ENCODE assay signal across 18 mouse cellular contexts in genomic region chr14:35244776-35245548, GRCm38 (mm10).
A peak's percentile ranks its signal among the peaks of the same experiment; 100 is the strongest.
DNase-seq lines count a peak whose midpoint lies in the region; ATAC-seq and TF ChIP-seq lines count a peak whose summit lies in the region.
"Had no signal": no experiment of that assay in that cellular context is flagged by ENCODE, and none has a peak within 500 bp of the region (broad histone marks: within the 10 kb centered on the region; RNA-seq: fewer than 3 reads in every experiment).

No protein-coding gene starts in this region.

- no peak overlapping the region for H3K4me3 ChIP-seq in lung, embryonic 14.5 days (ENCODE audit: low read depth, low read length)
- no peak overlapping the region for H3K4me3 ChIP-seq in forebrain, embryonic 13.5 days
- no peak overlapping the region for H3K4me3 ChIP-seq in hindbrain, postnatal 0 days (ENCODE audit: low read length)
- H3K4me3 ChIP-seq: embryonic facial prominence, embryonic 15.5 days; gastrocnemius, adult 2 months; heart, adult 2 months; heart, embryonic 15.5 days; liver, embryonic 15.5 days had no signal

- H3K9me3 ChIP-seq in lung, embryonic 14.5 days (ENCODE audit: low read depth, low read length) = no peaks in the 10 kb centered on the region
- H3K9me3 ChIP-seq in forebrain, embryonic 13.5 days (replicated peaks) = 0 out of 2 replicates have a peak, but pooled peaks cover 5% of the 10 kb centered on the region
- H3K9me3 ChIP-seq in hindbrain, postnatal 0 days (ENCODE audit: low read length) = 0 out of 2 replicates have a peak, but pooled peaks cover 2% of the 10 kb centered on the region
- H3K9me3 ChIP-seq: embryonic facial prominence, embryonic 15.5 days; heart, embryonic 15.5 days; liver, embryonic 15.5 days had no signal

- WGBS in lung, embryonic 14.5 days = 74% methylated on average over 7 of the region's 7 CpGs
- WGBS in forebrain, embryonic 13.5 days = 28% methylated on average over 7 of the region's 7 CpGs
- WGBS in hindbrain, postnatal 0 days = 33% methylated on average over 7 of the region's 7 CpGs

- no peak overlapping the region for H3K27ac ChIP-seq in lung, embryonic 14.5 days (ENCODE audit: low read depth)
- H3K27ac ChIP-seq in forebrain, embryonic 13.5 days = no peak overlapping the region
- no peak overlapping the region for H3K27ac ChIP-seq in hindbrain, postnatal 0 days
- H3K27ac ChIP-seq: embryonic facial prominence, embryonic 15.5 days; gastrocnemius, adult 2 months; heart, adult 2 months; heart, embryonic 15.5 days; liver, embryonic 15.5 days had no signal

- DNase-seq in lung, embryonic 14.5 days = peak; percentile 17
- no peak for DNase-seq in lung, postnatal 14 days
- DNase-seq in brain, adult 2 months (ENCODE audit: low read depth, low spot score) = peak; percentile 26
- peak; percentile 53 for DNase-seq in hindbrain, postnatal 0 days (ENCODE audit: low spot score)
- DNase-seq in cerebellum, adult 18-20 months = no peak
- DNase-seq in adrenal gland, postnatal 36 days = no peak
- no peak for DNase-seq in thymus, postnatal 10 days (ENCODE audit: low spot score in 2 of 2)
- DNase-seq: adrenal gland, postnatal 14 days; cerebellum, adult 9-10 months; gastrocnemius, adult 2 months; heart, adult 2 months; kidney, adult 2 months; kidney, postnatal 14 days; lung, postnatal 10 days had no signal

- H3K4me1 ChIP-seq in lung, embryonic 14.5 days (ENCODE audit: insufficient read depth) = no peaks in the 10 kb centered on the region
- H3K4me1 ChIP-seq in forebrain, embryonic 13.5 days = peaks cover 17% of the 10 kb centered on the region
- no peaks in the 10 kb centered on the region for H3K4me1 ChIP-seq in hindbrain, postnatal 0 days (ENCODE audit: insufficient read depth, low read length)
- H3K4me1 ChIP-seq: embryonic facial prominence, embryonic 15.5 days; heart, embryonic 15.5 days; liver, embryonic 15.5 days had no signal

- no peak for ATAC-seq in lung, embryonic 14.5 days (ENCODE audit: insufficient read depth)
- ATAC-seq in forebrain, embryonic 13.5 days = peak; percentile 72
- ATAC-seq in hindbrain, postnatal 0 days = no peak

- no peak for TF ChIP-seq CTCF in lung, embryonic 14.5 days (IDR thresholded peaks at IDR 0.05; ENCODE audit: low read depth)
- no peak for TF ChIP-seq CTCF in hindbrain, postnatal 0 days (IDR thresholded peaks at IDR 0.05; ENCODE audit: low read depth)

- H3K4me2 ChIP-seq in lung, embryonic 14.5 days = no peak overlapping the region
- H3K4me2 ChIP-seq in forebrain, embryonic 13.5 days = no peak overlapping the region
- no peak overlapping the region for H3K4me2 ChIP-seq in hindbrain, postnatal 0 days (ENCODE audit: low read depth, low read length)
- H3K4me2 ChIP-seq: embryonic facial prominence, embryonic 15.5 days; heart, embryonic 15.5 days; liver, embryonic 15.5 days had no signal

- no peaks in the 10 kb centered on the region for H3K27me3 ChIP-seq in lung, embryonic 14.5 days (ENCODE audit: insufficient read depth, low read length)
- peaks cover 28% of the 10 kb centered on the region; the same call in 1 of the 2 replicates for H3K27me3 ChIP-seq in forebrain, embryonic 13.5 days
- H3K27me3 ChIP-seq in hindbrain, postnatal 0 days (ENCODE audit: insufficient read depth, low read length) = no peaks in the 10 kb centered on the region
- H3K27me3 ChIP-seq: embryonic facial prominence, embryonic 15.5 days; heart, embryonic 15.5 days; liver, embryonic 15.5 days had no signal

- H3K36me3 ChIP-seq in lung, embryonic 14.5 days (ENCODE audit: insufficient read depth) = no peaks in the 10 kb centered on the region
- H3K36me3 ChIP-seq in forebrain, embryonic 13.5 days (ENCODE audit: poor library complexity, severe bottlenecking) = no peaks in the 10 kb centered on the region
- no peaks in the 10 kb centered on the region for H3K36me3 ChIP-seq in hindbrain, postnatal 0 days (ENCODE audit: insufficient read depth, low read length)
- H3K36me3 ChIP-seq: embryonic facial prominence, embryonic 15.5 days; heart, embryonic 15.5 days; liver, embryonic 15.5 days had no signal

- H3K9ac ChIP-seq in lung, embryonic 14.5 days = no peak overlapping the region
- H3K9ac ChIP-seq in forebrain, embryonic 13.5 days = no peak overlapping the region
- no peak overlapping the region for H3K9ac ChIP-seq in hindbrain, postnatal 0 days (replicated peaks; ENCODE audit: low read length)
- H3K9ac ChIP-seq: embryonic facial prominence, embryonic 15.5 days; heart, embryonic 15.5 days; liver, embryonic 15.5 days had no signal

Comparison
In these comparisons a context has a peak if more than half of its experiments do, and no peak if none do; other contexts are left out.
1. DNase-seq: peak in lung, embryonic 14.5 days (single experiment), brain, adult 2 months (single experiment) and hindbrain, postnatal 0 days (single experiment); none in lung, postnatal 14 days (single experiment), cerebellum, adult 18-20 months (0 of 2), adrenal gland, postnatal 36 days (0 of 2) and thymus, postnatal 10 days (0 of 2).